Mouse (Mus musculus) kidney, embryonic 16.5 days (tissue): ENCODE measurements around the gene Il22ra2. TPM values are rescaled to one million over a fixed set of nuclear protein-coding genes. Genes with fewer than 3 reads are reported as not detected.

Experiments used
- ATAC-seq: fragments of 200-750 bp; cut with Nextera tagmentation; 2 replicates; pipeline ENCODE4 v1.8.0; 2017; ENCODE audit warnings: moderate TSS enrichment; ENCODE audit not compliant: low FRiP score, low TSS enrichment
- H3K27ac ChIP-seq: fragments of 300-500 bp; sonication (generic); 2 replicates; pipeline ENCODE4 v1.5.1; 2014; ENCODE audit warnings: low read length
- H3K27me3 ChIP-seq: fragments of 300-500 bp; sonication (generic); 2 replicates; pipeline ENCODE4 v1.6.1; 2014; ENCODE audit warnings: low read length, control low read depth, mixed read lengths; ENCODE audit not compliant: insufficient read depth
- H3K36me3 ChIP-seq: fragments of 300-500 bp; sonication (generic); 2 replicates; pipeline ENCODE4 v1.6.1; 2014; ENCODE audit warnings: low read length, control low read depth, mixed read lengths; ENCODE audit not compliant: insufficient read depth
- H3K4me1 ChIP-seq: fragments of 300-500 bp; sonication (generic); 2 replicates; pipeline ENCODE4 v1.6.1; 2014; ENCODE audit warnings: low read length, control low read depth, mixed read lengths; ENCODE audit not compliant: insufficient read depth
- H3K4me2 ChIP-seq: fragments of 300-500 bp; sonication (generic); replicated peaks from 2 replicates; pipeline ENCODE4 v1.6.1; 2014; ENCODE audit warnings: low read depth, low read length
- H3K4me3 ChIP-seq: fragments of 300-500 bp; sonication (generic); 2 replicates; pipeline ENCODE4 v1.5.1; 2014; ENCODE audit warnings: mild to moderate bottlenecking, low read length
- H3K9ac ChIP-seq: fragments of 300-500 bp; sonication (generic); replicated peaks from 2 replicates; pipeline ENCODE4 v1.6.1; 2014; ENCODE audit warnings: low read length
- H3K9me3 ChIP-seq: fragments of 300-500 bp; sonication (generic); 2 replicates; pipeline ENCODE4 v1.6.1; 2016; ENCODE audit warnings: low read length, control low read depth
- WGBS: fragments of 180-500 bp; shearing (Covaris S2); extraction: QIAGEN DNeasy Blood & Tissue Kit; methylation state at CpG from one replicate; pipeline ENCODE4 v1.1.7; 2014; 5-methylcytosine and 5-hydroxymethylcytosine counted together
- polyA plus RNA-seq: library from polyadenylated mRNA; unstranded; fragments of >200 nt; fragmentation: Nextera tagmentation; extraction: Ambion mirVana; gene quantifications from 2 replicates; pipeline ENCODE4 v1.2.1, GENCODE M21; 2015

The Il22ra2 gene
- polyA plus RNA-seq: not detected in 2 replicates

DNA sequence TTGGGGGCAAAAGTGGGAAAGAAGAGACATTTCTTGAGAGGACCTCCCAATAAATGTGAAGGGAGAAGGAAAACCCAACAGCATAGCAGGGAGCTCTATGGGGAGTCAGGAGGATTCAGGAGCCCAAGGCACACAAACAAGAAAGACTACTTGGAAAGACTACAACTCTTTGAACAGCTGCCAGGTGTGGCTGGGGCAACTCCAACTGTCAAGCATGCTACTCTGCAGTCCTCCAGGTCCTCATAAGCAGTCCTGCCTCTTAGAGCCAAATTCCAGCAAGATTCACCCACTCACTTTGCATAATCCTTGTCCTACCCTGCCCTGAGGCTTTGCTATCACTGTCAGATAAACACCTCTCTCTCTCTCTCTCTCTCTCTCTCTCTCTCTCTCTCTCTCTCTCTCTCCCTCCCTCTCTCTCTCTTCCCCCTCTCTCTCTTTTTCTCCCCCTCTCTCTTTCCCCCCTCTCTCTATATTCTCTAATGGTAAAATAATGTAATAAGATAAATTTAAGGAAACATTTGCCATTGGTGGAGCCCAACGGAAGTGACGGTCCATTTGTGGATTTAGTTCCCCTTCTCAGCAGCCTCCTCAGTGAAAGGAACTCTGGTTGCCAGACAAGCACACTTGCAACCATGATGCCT lies at the start of gene Il22ra2:
Gene Il22ra2, plus strand, starts transcription at position 591 of the 641 bp plus-strand sequence.
- H3K36me3 ChIP-seq: no peaks in the 10 kb centered on the region
- 96% methylated on average over 2 of the region's 2 CpGs for WGBS
- H3K27ac ChIP-seq: no peak within 1 kb of the TSS
- H3K4me2 ChIP-seq: no peak within 1 kb of the TSS
- H3K4me1 ChIP-seq: no peaks in the 10 kb centered on the region
- no peak for ATAC-seq
- no peak within 1 kb of the TSS for H3K4me3 ChIP-seq
- H3K9ac ChIP-seq: no peak within 1 kb of the TSS
- H3K9me3 ChIP-seq: no peaks in the 10 kb centered on the region
- H3K27me3 ChIP-seq: no peaks in the 10 kb centered on the region

DNA sequence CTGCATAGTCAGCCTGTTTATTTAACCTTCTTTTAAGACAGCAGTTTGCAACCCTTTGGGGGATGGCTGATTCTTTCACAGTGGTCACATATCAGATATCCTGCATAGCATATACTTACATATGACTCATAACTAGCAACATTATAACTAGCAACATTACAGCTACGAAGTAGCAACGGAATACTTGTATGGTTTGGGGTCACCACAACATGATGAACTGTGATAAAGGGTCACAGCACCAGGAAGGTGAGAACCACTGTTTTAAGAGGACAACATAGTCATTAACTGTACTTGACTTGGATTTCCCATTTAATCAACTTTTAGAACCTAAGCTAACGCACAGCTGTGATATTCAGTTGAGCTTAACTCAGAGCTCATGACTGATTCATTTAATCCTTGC lies 44.2 kb upstream of the Il22ra2 start:
- H3K9ac ChIP-seq: no peak overlapping the region
- no peak for ATAC-seq
- WGBS: 84% methylated on average over 3 of the region's 3 CpGs
- no peaks in the 10 kb centered on the region for H3K9me3 ChIP-seq
- no peaks in the 10 kb centered on the region for H3K36me3 ChIP-seq
- H3K4me1 ChIP-seq: no peaks in the 10 kb centered on the region
- H3K4me2 ChIP-seq: no peak overlapping the region
- no peak overlapping the region for H3K4me3 ChIP-seq
- no peak overlapping the region for H3K27ac ChIP-seq
- no peaks in the 10 kb centered on the region for H3K27me3 ChIP-seq

DNA sequence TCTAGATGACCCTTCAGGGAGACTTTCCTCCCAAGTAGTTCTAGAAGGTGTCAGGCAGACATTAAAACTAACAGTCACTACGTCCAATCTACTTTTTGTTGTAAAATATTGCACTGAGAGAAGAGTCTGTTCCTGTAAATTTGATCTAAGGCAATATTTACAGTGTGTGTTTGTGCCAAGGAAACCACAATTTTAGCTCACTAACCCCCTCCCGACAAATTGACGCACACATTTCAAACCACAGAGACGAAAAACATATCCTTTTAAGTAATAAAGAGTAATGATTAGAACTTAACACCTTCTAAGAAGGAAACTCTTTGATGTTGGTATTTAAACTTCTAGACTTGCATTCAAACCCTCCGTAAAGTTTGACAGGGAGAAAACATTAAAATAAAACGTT lies 43.8 kb upstream of the Il22ra2 start:
- H3K27me3 ChIP-seq: no peaks in the 10 kb centered on the region
- no peaks in the 10 kb centered on the region for H3K4me1 ChIP-seq
- 62% methylated on average over 6 of the region's 6 CpGs for WGBS
- H3K27ac ChIP-seq: no peak overlapping the region
- H3K36me3 ChIP-seq: no peaks in the 10 kb centered on the region
- no peak overlapping the region for H3K9ac ChIP-seq
- H3K4me3 ChIP-seq: no peak overlapping the region
- no peak overlapping the region for H3K4me2 ChIP-seq
- no peaks in the 10 kb centered on the region for H3K9me3 ChIP-seq
- no peak for ATAC-seq

DNA sequence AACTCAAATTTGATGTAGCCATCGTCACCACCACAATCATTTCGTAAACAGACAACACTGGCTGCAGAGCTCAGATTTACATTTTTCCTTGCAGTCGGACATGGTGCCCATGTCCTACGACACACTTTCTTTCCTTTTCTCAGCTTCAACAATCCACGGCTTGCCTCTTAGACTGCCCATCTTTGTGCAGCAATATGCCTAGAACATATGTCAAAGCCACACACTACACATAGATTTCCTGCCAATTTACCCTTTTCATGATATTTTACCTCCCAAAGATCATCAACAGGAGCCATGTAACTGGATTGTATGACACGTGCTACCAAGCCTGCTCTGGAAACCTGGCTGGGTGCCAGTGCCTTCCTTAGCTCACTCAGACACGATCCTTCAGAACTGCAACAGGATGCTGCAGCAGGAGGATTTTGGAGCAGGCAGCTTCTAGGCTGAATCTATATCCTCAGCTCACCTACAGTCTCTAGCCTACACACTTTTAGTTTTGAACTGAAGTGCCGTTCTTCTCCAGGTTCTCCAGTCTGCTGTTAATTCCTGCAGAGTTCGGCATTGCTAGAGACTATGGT lies 43.3 kb upstream of the Il22ra2 start:
- Histone ChIP-seq H3K9me3 (no peaks in the 10 kb centered on the region), H3K4me1 (no peaks in the 10 kb centered on the region), H3K4me3 (no peak overlapping the region), H3K27me3 (no peaks in the 10 kb centered on the region), H3K36me3 (no peaks in the 10 kb centered on the region), H3K4me2 (no peak overlapping the region), H3K9ac (no peak overlapping the region), H3K27ac (no peak overlapping the region)
- ATAC-seq: no peak
- 69% methylated on average over 9 of the region's 9 CpGs for WGBS

DNA sequence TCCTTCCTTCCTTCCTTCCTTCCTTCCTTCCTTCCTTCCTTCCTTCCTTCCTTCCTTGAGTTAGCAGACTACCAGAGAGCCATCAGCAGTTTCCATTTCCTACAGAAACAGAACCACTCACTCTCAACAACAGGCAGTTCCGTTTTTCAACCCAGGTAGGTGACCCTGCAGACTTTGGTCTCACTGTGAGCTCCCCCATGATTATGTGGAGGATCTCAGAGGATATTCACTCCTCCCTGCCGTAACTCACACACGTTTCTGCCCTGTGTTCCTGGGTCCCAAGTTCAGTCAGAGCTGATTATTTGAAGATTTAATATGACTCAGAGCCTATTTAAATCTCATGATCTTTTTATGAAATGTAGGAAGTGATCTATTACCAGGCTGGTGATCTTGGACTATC lies 41.1 kb upstream of the Il22ra2 start:
- ATAC-seq: no peak
- H3K27ac ChIP-seq: no peak overlapping the region
- no peak overlapping the region for H3K4me2 ChIP-seq
- H3K27me3 ChIP-seq: no peaks in the 10 kb centered on the region
- WGBS: 58% methylated on average over 3 of the region's 3 CpGs
- no peaks in the 10 kb centered on the region for H3K36me3 ChIP-seq
- no peaks in the 10 kb centered on the region for H3K9me3 ChIP-seq
- H3K4me3 ChIP-seq: no peak overlapping the region
- no peaks in the 10 kb centered on the region for H3K4me1 ChIP-seq
- H3K9ac ChIP-seq: no peak overlapping the region

DNA sequence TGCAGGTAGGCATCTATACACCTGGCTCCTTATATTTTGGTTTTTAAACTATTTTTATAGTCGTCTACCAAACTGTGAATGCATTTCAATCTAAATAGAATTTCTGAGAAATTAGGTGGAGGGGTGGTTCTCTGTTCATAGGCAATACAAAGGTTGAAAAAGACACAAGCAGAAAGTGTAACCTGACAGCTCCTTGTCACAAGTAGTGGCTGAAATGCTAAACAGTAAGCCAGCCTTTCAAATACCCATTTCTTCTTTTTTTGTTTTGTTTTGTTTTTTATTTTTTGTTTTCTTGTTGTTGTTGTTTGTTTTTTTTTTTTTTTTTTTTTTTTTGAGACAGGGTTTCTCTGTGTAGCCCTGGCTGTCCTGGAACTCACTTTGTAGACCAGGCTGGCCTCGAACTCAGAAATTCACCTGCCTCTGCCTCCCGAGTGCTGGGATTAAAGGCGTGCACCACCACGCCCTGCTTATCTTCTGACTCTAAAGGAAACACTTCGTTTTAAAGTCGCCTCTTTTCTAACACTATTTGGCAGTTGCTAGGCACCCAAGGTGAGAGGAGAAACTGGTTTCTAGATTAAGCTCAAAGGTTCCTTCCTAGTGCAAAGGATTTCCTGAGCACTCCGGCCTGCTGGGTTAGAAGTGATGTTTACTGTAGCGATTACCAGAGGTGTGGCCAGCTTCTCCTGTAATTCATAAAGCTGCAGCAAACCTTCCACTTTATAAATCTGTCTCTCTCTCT lies 39.8 kb upstream of the Il22ra2 start:
- Histone ChIP-seq H3K4me3 (no peak overlapping the region), H3K9ac (no peak overlapping the region), H3K27ac (peak overlapping the region; percentile 50; the same call in 1 of the 2 replicates), H3K27me3 (no peaks in the 10 kb centered on the region), H3K36me3 (no peaks in the 10 kb centered on the region), H3K4me2 (no peak overlapping the region), H3K9me3 (peaks cover 3% of the 10 kb centered on the region; the same call in 1 of the 2 replicates), H3K4me1 (no peaks in the 10 kb centered on the region)
- ATAC-seq: no peak
- 73% methylated on average over 9 of the region's 9 CpGs for WGBS

DNA sequence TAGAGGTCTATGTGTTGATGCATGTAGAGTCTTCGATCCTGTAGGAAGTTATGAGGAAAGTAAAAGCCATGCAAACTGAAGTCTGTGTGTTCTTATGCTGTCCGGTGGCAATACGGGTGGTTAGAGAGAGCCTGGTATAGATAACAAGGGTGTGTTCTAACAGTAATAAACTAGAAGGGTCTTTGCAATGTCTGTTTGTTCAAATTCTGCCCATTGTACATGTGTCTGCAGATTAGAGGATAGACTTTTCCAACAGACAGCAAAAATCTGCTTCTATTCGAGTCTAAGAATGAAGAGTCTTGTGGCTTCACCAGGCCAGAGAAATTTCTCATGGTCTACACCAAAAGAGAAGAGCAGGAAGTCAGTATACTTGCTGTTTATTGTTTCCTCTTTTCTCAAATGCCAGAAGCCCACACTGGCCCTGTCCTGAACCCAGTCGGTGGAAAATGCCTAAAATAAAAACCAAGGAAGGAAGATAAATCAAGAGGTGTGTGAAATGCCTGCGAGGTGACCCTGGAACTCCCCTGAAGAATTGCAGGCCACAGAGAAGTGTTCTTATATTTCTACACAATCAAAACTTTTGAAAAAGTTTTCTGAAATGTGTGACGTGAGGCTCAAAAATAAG lies 38.9 kb upstream of the Il22ra2 start:
- H3K9me3 ChIP-seq: peaks cover 3% of the 10 kb centered on the region; the same call in 1 of the 2 replicates
- no peaks in the 10 kb centered on the region for H3K4me1 ChIP-seq
- H3K27ac ChIP-seq: peak overlapping the region; percentile 50; the same call in 1 of the 2 replicates
- no peak overlapping the region for H3K4me3 ChIP-seq
- ATAC-seq: no peak
- H3K27me3 ChIP-seq: no peaks in the 10 kb centered on the region
- H3K4me2 ChIP-seq: no peak overlapping the region
- H3K9ac ChIP-seq: no peak overlapping the region
- no peaks in the 10 kb centered on the region for H3K36me3 ChIP-seq
- 53% methylated on average over 7 of the region's 7 CpGs for WGBS

DNA sequence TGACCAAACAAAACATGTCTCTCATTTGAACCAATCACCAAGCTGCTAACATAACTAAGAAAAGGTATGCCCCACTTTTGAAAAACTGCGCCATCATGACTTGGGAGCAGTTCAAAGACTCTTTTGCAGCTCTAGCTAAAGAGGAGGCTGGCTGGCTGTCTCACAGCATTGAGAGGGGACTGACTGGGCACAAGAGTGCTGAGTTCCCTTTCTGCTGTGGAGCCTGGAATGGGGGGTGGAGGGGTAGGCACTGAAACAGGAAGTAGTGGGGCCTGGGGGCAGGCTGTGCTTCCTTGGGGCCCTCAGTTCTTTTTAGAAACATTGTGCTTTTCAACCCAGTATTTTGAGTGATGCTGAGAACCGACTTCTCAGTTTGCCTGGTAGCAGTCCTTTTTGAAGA lies 37.7 kb upstream of the Il22ra2 start:
- Histone ChIP-seq H3K9ac (no peak overlapping the region), H3K4me1 (no peaks in the 10 kb centered on the region), H3K36me3 (no peaks in the 10 kb centered on the region), H3K4me3 (no peak overlapping the region), H3K27ac (no peak overlapping the region; the same call in 1 of the 2 replicates), H3K27me3 (no peaks in the 10 kb centered on the region), H3K4me2 (no peak overlapping the region), H3K9me3 (peaks cover 3% of the 10 kb centered on the region; the same call in 1 of the 2 replicates)
- WGBS: 77% methylated on average over 2 of the region's 2 CpGs
- ATAC-seq: no peak

DNA sequence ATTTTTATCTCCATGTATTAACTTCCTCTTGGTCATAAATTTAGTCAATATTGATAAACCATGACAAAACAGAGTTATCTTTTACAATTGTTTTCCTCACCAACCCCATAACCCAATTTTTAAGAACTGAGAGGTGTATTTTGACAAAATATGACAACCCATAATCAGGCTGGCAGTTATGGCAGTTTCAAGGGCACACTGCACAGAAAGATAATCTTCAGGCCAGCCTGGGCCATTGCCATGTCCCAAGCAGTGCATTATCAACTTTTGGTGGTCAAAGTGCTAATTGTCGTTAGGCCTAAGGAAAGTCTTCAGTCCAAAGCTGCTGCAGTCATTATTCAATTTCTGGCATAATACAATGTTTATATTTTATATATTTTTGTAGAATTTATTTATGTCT lies 37.0 kb upstream of the Il22ra2 start:
- ATAC-seq: no peak
- Histone ChIP-seq H3K36me3 (no peaks in the 10 kb centered on the region), H3K4me1 (no peaks in the 10 kb centered on the region), H3K27ac (no peak overlapping the region), H3K9ac (no peak overlapping the region), H3K9me3 (peaks cover 3% of the 10 kb centered on the region; the same call in 1 of the 2 replicates), H3K27me3 (no peaks in the 10 kb centered on the region), H3K4me2 (no peak overlapping the region), H3K4me3 (no peak overlapping the region)
- WGBS: 85% methylated on average over 1 of the region's 1 CpGs
